Mouse (Mus musculus) gastrocnemius, postnatal 14 days (tissue): ENCODE results near the gene Rps6ka5. TPM values are rescaled to one million over a fixed set of nuclear protein-coding genes. Genes with fewer than 3 reads are reported as not detected.

Experiments
- DNase-seq: peaks from one replicate; pipeline ENCODE4 v3.0.0; 2021; ENCODE audit warnings: mixed read lengths
- intact Hi-C: fragments of 180-260 bp; cut with DNase I; formaldehyde crosslinking; loops from one replicate; pipeline ENCODE4 v1.15.1; 2025; ENCODE audit warnings: low total_unique reads
- total RNA-seq, 2 experiments: library from RNA; stranded (reverse); gene quantifications; 2 replicates each; pipeline ENCODE4 v1.2.3; 2021

Gene Rps6ka5
- total RNA-seq, 2 experiments from 2014 or later, result 7.3 to 13.6 TPM

- intact Hi-C loops, result no loop called here
- no peak for DNase-seq
These were observed 45.0 kb downstream of the Rps6ka5 start for GRCm38 (mm10) chr12:100681752-100682151.

GRCm38 (mm10) chr12:100681241-100681640 is 45.5 kb downstream of the Rps6ka5 start:
- intact Hi-C loops, result no loop called here
- DNase-seq, result no peak

- intact Hi-C loops, result no loop called here
- no peak for DNase-seq
These were observed 46.1 kb downstream of the Rps6ka5 start for GRCm38 (mm10) chr12:100680676-100681075.

- intact Hi-C loops, result no loop called here
- no peak for DNase-seq
These were observed 56.1 kb downstream of the Rps6ka5 start for GRCm38 (mm10) chr12:100670647-100671199.

GRCm38 (mm10) chr12:100665294-100665693 is 61.5 kb downstream of the Rps6ka5 start:
- intact Hi-C loops, result no loop called here
- no peak for DNase-seq

- intact Hi-C loops, result no loop called here
- no peak for DNase-seq
These were observed 66.7 kb downstream of the Rps6ka5 start for GRCm38 (mm10) chr12:100660076-100660475.

- intact Hi-C loops, result no loop called here
These were observed 70.8 kb downstream of the Rps6ka5 start for GRCm38 (mm10) chr12:100655972-100656371.

GRCm38 (mm10) chr12:100641936-100642335 is 84.8 kb downstream of the Rps6ka5 start:
- no peak for DNase-seq
- intact Hi-C loops, result no loop called here

More at GRCm38 (mm10) chr12:100655972-100656371, 70.8 kb downstream of the Rps6ka5 start:
- DNase-seq, result no peak

- DNase-seq, result no peak
- intact Hi-C loops, result no loop called here
These were observed 86.1 kb downstream of the Rps6ka5 start for GRCm38 (mm10) chr12:100640726-100641125.

- intact Hi-C loops, result no loop called here
- peak; percentile 34 for DNase-seq
These were observed 87.1 kb downstream of the Rps6ka5 start for GRCm38 (mm10) chr12:100639680-100640079.

GRCm38 (mm10) chr12:100637886-100638285 is 88.9 kb downstream of the Rps6ka5 start:
- intact Hi-C loops, result no loop called here
- no peak for DNase-seq

GRCm38 (mm10) chr12:100636733-100637132 is 90.0 kb downstream of the Rps6ka5 start:
- intact Hi-C loops, result no loop called here
- no peak for DNase-seq

GRCm38 (mm10) chr12:100636299-100636633 is 90.5 kb downstream of the Rps6ka5 start:
- no peak for DNase-seq
- intact Hi-C loops, result no loop called here

- no peak for DNase-seq
- intact Hi-C loops, result no loop called here
These were observed 91.0 kb downstream of the Rps6ka5 start for GRCm38 (mm10) chr12:100635601-100636298.

GRCm38 (mm10) chr12:100633231-100633630 is 93.6 kb downstream of the Rps6ka5 start:
- DNase-seq, result no peak
- intact Hi-C loops, result no loop called here

- no peak for DNase-seq
- intact Hi-C loops, result no loop called here
These were observed 95.5 kb downstream of the Rps6ka5 start for GRCm38 (mm10) chr12:100631286-100631685.

GRCm38 (mm10) chr12:100629126-100629920 is 97.5 kb downstream of the Rps6ka5 start:
- DNase-seq, result no peak
- intact Hi-C loops, result no loop called here

GRCm38 (mm10) chr12:100626991-100627677 is 99.6 kb downstream of the Rps6ka5 start:
- intact Hi-C loops, result no loop called here
- no peak for DNase-seq

GRCm38 (mm10) chr12:100626273-100626990 is 100.4 kb downstream of the Rps6ka5 start:
- intact Hi-C loops, result no loop called here
- no peak for DNase-seq
